Mouse (Mus musculus) forebrain, embryonic 16.5 days (tissue): ENCODE data around the gene Akap3. TPM values are rescaled to one million over a fixed set of nuclear protein-coding genes. Genes with fewer than 3 reads are reported as not detected.

Source experiments
- ATAC-seq: fragments of 200-750 bp; cut with Nextera tagmentation; 2 replicates; pipeline ENCODE4 v1.8.0; 2017; ENCODE audit warnings: mild to moderate bottlenecking, moderate library complexity
- H3K27ac ChIP-seq: fragments of 300-500 bp; sonication (generic); 2 replicates; pipeline ENCODE4 v1.5.1; 2014; ENCODE audit warnings: low read length, control low read depth
- H3K27me3 ChIP-seq: fragments of 300-500 bp; sonication (generic); replicated peaks from 2 replicates; pipeline ENCODE4 v1.6.1; 2014; ENCODE audit warnings: low read length; ENCODE audit not compliant: control insufficient read depth, insufficient read depth
- H3K36me3 ChIP-seq: fragments of 300-500 bp; sonication (generic); 2 replicates; pipeline ENCODE4 v1.6.1; 2014; ENCODE audit not compliant: control insufficient read depth, insufficient read depth
- H3K4me1 ChIP-seq: fragments of 300-500 bp; sonication (generic); replicated peaks from 2 replicates; pipeline ENCODE4 v1.6.1; 2014; ENCODE audit warnings: low read length; ENCODE audit not compliant: control insufficient read depth, insufficient read depth
- H3K4me2 ChIP-seq: fragments of 300-500 bp; sonication (generic); 2 replicates; pipeline ENCODE4 v1.6.1; 2014; ENCODE audit warnings: mild to moderate bottlenecking, low read length, control low read depth
- H3K4me3 ChIP-seq: fragments of 300-500 bp; sonication (generic); replicated peaks from 2 replicates; pipeline ENCODE4 v1.5.1; 2014; ENCODE audit warnings: mild to moderate bottlenecking, low read length, control low read depth
- H3K9ac ChIP-seq: fragments of 300-500 bp; sonication (generic); replicated peaks from 2 replicates; pipeline ENCODE4 v1.6.1; 2014; ENCODE audit warnings: low read depth, low read length, control low read depth
- H3K9me3 ChIP-seq: fragments of 300-500 bp; sonication (generic); 2 replicates; pipeline ENCODE4 v1.6.1; 2016; ENCODE audit warnings: low read length; ENCODE audit not compliant: control insufficient read depth
- WGBS: fragments of 180-500 bp; shearing (Covaris S2); extraction: QIAGEN DNeasy Blood & Tissue Kit; methylation state at CpG from one replicate; pipeline ENCODE4 v1.1.7; 2014; 5-methylcytosine and 5-hydroxymethylcytosine counted together
- polyA plus RNA-seq: library from polyadenylated mRNA; unstranded; fragments of >200 nt; fragmentation: Nextera tagmentation; extraction: Ambion mirVana; gene quantifications from 2 replicates; pipeline ENCODE4 v1.2.1, GENCODE M21; 2015

The Akap3 gene
- polyA plus RNA-seq, 1 experiment from 2014 or later = 0.06 TPM

GRCm38 (mm10) chr6:126848712-126849704 lies 3.9 kb upstream of the Akap3 start, which contains the start of gene Ndufa9:
Gene Ndufa9, minus strand, starts transcription at chr6:126849136.
- WGBS = 4% methylated on average over 46 of the region's 46 CpGs
- 0 out of 2 replicates have a peak, but pooled peaks cover 5% of the 10 kb centered on the region for H3K36me3 ChIP-seq
- no peaks in the 10 kb centered on the region for H3K9me3 ChIP-seq
- no peaks in the 10 kb centered on the region for H3K27me3 ChIP-seq
- peak; percentile 93 for ATAC-seq
- peak within 1 kb of the TSS; percentile 79 for H3K9ac ChIP-seq
- H3K4me2 ChIP-seq = peak within 1 kb of the TSS; percentile 90
- peak within 1 kb of the TSS; percentile 82 for H3K4me3 ChIP-seq
- H3K4me1 ChIP-seq = peaks cover 16% of the 10 kb centered on the region
- peak within 1 kb of the TSS; percentile 83 for H3K27ac ChIP-seq

GRCm38 (mm10) chr6:126877118-126877517 lies 24.2 kb downstream of the Akap3 start:
- no peak overlapping the region for H3K27ac ChIP-seq
- H3K27me3 ChIP-seq = no peaks in the 10 kb centered on the region
- no peak for ATAC-seq
- no peaks in the 10 kb centered on the region for H3K9me3 ChIP-seq
- no peaks in the 10 kb centered on the region for H3K36me3 ChIP-seq
- H3K4me2 ChIP-seq = no peak overlapping the region
- H3K4me3 ChIP-seq = no peak overlapping the region
- no peak overlapping the region for H3K9ac ChIP-seq
- 95% methylated on average over 8 of the region's 8 CpGs for WGBS
- no peaks in the 10 kb centered on the region for H3K4me1 ChIP-seq

GRCm38 (mm10) chr6:126907378-126907777 lies 54.5 kb downstream of the Akap3 start:
- no peak overlapping the region for H3K4me2 ChIP-seq
- 83% methylated on average over 4 of the region's 5 CpGs for WGBS
- H3K4me3 ChIP-seq = no peak overlapping the region
- H3K27me3 ChIP-seq = no peaks in the 10 kb centered on the region
- H3K9me3 ChIP-seq = no peaks in the 10 kb centered on the region
- no peak for ATAC-seq
- H3K27ac ChIP-seq = no peak overlapping the region
- no peak overlapping the region for H3K9ac ChIP-seq
- H3K4me1 ChIP-seq = no peaks in the 10 kb centered on the region
- H3K36me3 ChIP-seq = no peaks in the 10 kb centered on the region

- Histone ChIP-seq H3K27me3 (no peaks in the 10 kb centered on the region), H3K27ac (no peak overlapping the region), H3K4me2 (no peak overlapping the region), H3K4me3 (no peak overlapping the region), H3K9ac (no peak overlapping the region), H3K36me3 (no peaks in the 10 kb centered on the region), H3K4me1 (no peaks in the 10 kb centered on the region), H3K9me3 (no peaks in the 10 kb centered on the region)
- WGBS = 78% methylated on average over 3 of the region's 3 CpGs
- no peak for ATAC-seq
These were observed 55.0 kb downstream of the Akap3 start for GRCm38 (mm10) chr6:126907876-126908275.

GRCm38 (mm10) chr6:126910727-126911126 lies 57.8 kb downstream of the Akap3 start:
- H3K27me3 ChIP-seq = no peaks in the 10 kb centered on the region
- H3K4me2 ChIP-seq = no peak overlapping the region
- no peaks in the 10 kb centered on the region for H3K36me3 ChIP-seq
- no peaks in the 10 kb centered on the region for H3K9me3 ChIP-seq
- no peak overlapping the region for H3K27ac ChIP-seq
- H3K4me3 ChIP-seq = no peak overlapping the region
- H3K4me1 ChIP-seq = no peaks in the 10 kb centered on the region
- no peak overlapping the region for H3K9ac ChIP-seq
- WGBS = 82% methylated on average over 4 of the region's 4 CpGs
- no peak for ATAC-seq

GRCm38 (mm10) chr6:126914928-126915327 lies 62.0 kb downstream of the Akap3 start:
- Histone ChIP-seq H3K4me1 (no peaks in the 10 kb centered on the region), H3K36me3 (no peaks in the 10 kb centered on the region), H3K27me3 (no peaks in the 10 kb centered on the region), H3K4me2 (no peak overlapping the region), H3K9me3 (no peaks in the 10 kb centered on the region), H3K27ac (no peak overlapping the region), H3K9ac (no peak overlapping the region), H3K4me3 (no peak overlapping the region)
- 80% methylated on average over 5 of the region's 5 CpGs for WGBS
- ATAC-seq = no peak

- no peak within 1 kb of the TSS for H3K4me2 ChIP-seq
- no peak within 1 kb of the TSS for H3K9ac ChIP-seq
- no peaks in the 10 kb centered on the region; the same call in 1 of the 2 replicates for H3K36me3 ChIP-seq
- ATAC-seq = no peak
- H3K9me3 ChIP-seq = no peaks in the 10 kb centered on the region
- no peaks in the 10 kb centered on the region for H3K4me1 ChIP-seq
- H3K4me3 ChIP-seq = no peak within 1 kb of the TSS
- 5% methylated on average over 21 of the region's 21 CpGs for WGBS
- H3K27me3 ChIP-seq = no peaks in the 10 kb centered on the region
- H3K27ac ChIP-seq = no peak within 1 kb of the TSS
These were observed 68.4 kb downstream of the Akap3 start, which contains the start of gene Dyrk4 for GRCm38 (mm10) chr6:126921111-126921881. Gene Dyrk4, minus strand, starts transcription at chr6:126921839.
